Mouse (Mus musculus) lung, embryonic 16.5 days (tissue): ENCODE data around the gene Rogdi. TPM values are rescaled to one million over a fixed set of nuclear protein-coding genes. Genes with fewer than 3 reads are reported as not detected.

Experiments
- ATAC-seq: fragments of 200-750 bp; cut with Nextera tagmentation; 2 replicates; pipeline ENCODE4 v1.8.0; 2017; ENCODE audit warnings: low read depth, mild to moderate bottlenecking, moderate library complexity
- H3K27ac ChIP-seq: fragments of 300-500 bp; sonication (generic); 2 replicates; pipeline ENCODE4 v1.5.1; 2014; ENCODE audit warnings: mild to moderate bottlenecking, control low read depth, low read length
- H3K27me3 ChIP-seq: fragments of 300-500 bp; sonication (generic); 2 replicates; pipeline ENCODE4 v1.6.1; 2014; ENCODE audit warnings: low read depth, low read length, mixed read lengths; ENCODE audit not compliant: control insufficient read depth, insufficient read depth
- H3K36me3 ChIP-seq: fragments of 300-500 bp; sonication (generic); 2 replicates; pipeline ENCODE4 v1.6.1; 2014; ENCODE audit warnings: low read length; ENCODE audit not compliant: control insufficient read depth, insufficient read depth
- H3K4me1 ChIP-seq: fragments of 300-500 bp; sonication (generic); replicated peaks from 2 replicates; pipeline ENCODE4 v1.6.1; 2014; ENCODE audit warnings: low read length, mixed read lengths; ENCODE audit not compliant: control insufficient read depth, insufficient read depth
- H3K4me2 ChIP-seq: fragments of 300-500 bp; sonication (generic); 2 replicates; pipeline ENCODE4 v1.6.1; 2014; ENCODE audit warnings: low read depth, low read length, control low read depth
- H3K4me3 ChIP-seq: fragments of 300-500 bp; sonication (generic); 2 replicates; pipeline ENCODE4 v1.5.1; 2014; ENCODE audit warnings: mild to moderate bottlenecking, low read length, control low read depth
- H3K9ac ChIP-seq: fragments of 300-500 bp; sonication (generic); 2 replicates; pipeline ENCODE4 v1.6.1; 2014; ENCODE audit warnings: low read length, control low read depth
- H3K9me3 ChIP-seq: fragments of 300-500 bp; sonication (generic); 2 replicates; pipeline ENCODE4 v1.6.1; 2016; ENCODE audit warnings: low read length; ENCODE audit not compliant: control insufficient read depth
- WGBS: fragments of 180-500 bp; shearing (Covaris S2); extraction: QIAGEN DNeasy Blood & Tissue Kit; methylation state at CpG from one replicate; pipeline ENCODE4 v1.1.7; 2014; 5-methylcytosine and 5-hydroxymethylcytosine counted together
- polyA plus RNA-seq: library from polyadenylated mRNA; unstranded; fragments of >200 nt; fragmentation: Nextera tagmentation; extraction: Ambion mirVana; gene quantifications from 2 replicates; pipeline ENCODE4 v1.2.1, GENCODE M21; 2015

Gene Rogdi
- polyA plus RNA-seq, 1 experiment from 2014 or later, result 58.8 TPM

DNA sequence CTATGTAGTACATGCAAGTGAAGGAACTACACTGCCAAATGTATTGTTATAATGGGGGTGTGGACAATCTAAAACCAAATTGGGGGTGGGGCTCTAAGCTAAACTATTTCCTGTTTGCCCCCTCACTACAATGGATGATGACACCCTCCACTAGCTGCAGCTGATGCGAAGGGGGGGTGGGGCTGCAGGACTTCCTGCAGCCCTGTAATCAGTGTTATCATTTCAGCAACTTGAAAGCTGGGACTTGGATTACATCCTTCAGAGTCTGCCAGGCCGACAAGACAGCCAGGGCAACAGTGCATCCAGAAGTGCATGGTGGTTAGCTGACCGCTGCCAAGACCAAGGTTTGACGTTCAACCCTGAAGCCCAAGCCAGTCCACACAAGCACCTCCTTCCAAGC is 41.7 kb downstream of the Rogdi start:
- WGBS, result 52% methylated on average over 4 of the region's 4 CpGs
- Histone ChIP-seq H3K4me3 (no peak overlapping the region), H3K4me1 (0 out of 2 replicates have a peak, but pooled peaks cover 2% of the 10 kb centered on the region), H3K27me3 (no peaks in the 10 kb centered on the region), H3K9ac (no peak overlapping the region), H3K9me3 (no peaks in the 10 kb centered on the region), H3K36me3 (no peaks in the 10 kb centered on the region), H3K27ac (peak overlapping the region; percentile 55), H3K4me2 (no peak overlapping the region)
- ATAC-seq, result peak; percentile 68

DNA sequence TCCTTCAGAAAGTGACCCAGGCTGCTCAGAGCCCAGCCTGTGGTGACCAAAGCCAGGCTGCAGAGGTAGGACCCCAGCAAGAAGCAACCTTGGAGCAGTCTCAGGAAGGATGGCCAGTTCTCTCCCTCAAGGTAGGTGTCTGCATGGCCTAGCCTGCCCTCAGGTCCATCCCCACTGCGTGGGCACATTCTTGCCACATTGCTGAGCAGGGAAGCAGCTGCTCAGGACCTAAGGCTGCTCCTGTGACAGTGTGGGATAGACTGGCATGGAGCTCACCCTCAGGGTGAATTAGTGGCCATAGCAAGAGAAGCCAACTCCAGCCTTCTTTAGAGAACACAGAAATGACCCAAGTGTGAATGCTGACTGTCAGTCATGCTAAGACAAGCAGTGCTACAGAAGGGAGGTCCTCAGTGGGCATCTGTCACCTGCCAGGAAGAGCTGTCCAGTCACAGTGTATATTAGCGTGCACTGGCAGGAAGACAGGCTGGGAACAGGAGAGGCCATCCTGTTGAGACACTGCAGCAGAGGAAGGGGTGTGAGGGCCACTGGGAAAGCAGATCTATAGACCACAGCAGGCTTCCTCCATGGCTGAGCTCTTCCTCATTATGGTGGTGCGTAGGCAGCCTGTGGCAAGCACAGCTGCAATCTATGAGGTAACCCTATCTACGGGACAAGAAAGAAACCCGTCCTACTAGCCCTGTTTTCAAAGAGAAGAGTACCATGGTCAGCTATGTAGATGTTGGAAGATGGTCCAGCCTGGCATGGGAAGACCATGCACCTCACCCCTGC is 44.1 kb downstream of the Rogdi start:
- no peaks in the 10 kb centered on the region for H3K36me3 ChIP-seq
- H3K27me3 ChIP-seq, result no peaks in the 10 kb centered on the region
- no peak overlapping the region for H3K4me2 ChIP-seq
- H3K27ac ChIP-seq, result peak overlapping the region; percentile 7
- H3K4me1 ChIP-seq, result peaks cover 7% of the 10 kb centered on the region
- no peak overlapping the region for H3K9ac ChIP-seq
- WGBS, result 71% methylated on average over 5 of the region's 5 CpGs
- peak; percentile 18; the same call in 1 of the 2 replicates for ATAC-seq
- no peak overlapping the region for H3K4me3 ChIP-seq
- H3K9me3 ChIP-seq, result no peaks in the 10 kb centered on the region

DNA sequence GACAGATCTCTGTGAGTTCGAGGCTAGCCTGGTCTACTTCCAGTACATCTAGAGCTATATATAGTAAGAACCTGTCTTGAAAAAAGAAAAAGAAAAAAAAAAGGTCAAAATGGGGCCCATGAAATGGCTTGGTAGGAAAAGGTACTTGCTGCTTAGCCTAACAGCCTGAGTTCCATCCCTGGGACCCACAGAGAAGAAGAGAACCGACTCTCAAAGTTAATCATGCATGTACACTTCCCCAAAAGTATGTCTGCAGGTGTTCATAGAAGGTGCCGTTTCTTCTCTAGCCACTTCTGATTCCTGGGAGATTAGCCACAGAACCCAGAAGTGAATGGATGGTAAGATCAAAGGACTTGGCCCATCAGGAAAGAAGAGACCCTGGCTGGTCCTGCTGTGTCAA is 44.9 kb downstream of the Rogdi start:
- WGBS, result 72% methylated on average over 3 of the region's 3 CpGs
- ATAC-seq, result no peak

DNA sequence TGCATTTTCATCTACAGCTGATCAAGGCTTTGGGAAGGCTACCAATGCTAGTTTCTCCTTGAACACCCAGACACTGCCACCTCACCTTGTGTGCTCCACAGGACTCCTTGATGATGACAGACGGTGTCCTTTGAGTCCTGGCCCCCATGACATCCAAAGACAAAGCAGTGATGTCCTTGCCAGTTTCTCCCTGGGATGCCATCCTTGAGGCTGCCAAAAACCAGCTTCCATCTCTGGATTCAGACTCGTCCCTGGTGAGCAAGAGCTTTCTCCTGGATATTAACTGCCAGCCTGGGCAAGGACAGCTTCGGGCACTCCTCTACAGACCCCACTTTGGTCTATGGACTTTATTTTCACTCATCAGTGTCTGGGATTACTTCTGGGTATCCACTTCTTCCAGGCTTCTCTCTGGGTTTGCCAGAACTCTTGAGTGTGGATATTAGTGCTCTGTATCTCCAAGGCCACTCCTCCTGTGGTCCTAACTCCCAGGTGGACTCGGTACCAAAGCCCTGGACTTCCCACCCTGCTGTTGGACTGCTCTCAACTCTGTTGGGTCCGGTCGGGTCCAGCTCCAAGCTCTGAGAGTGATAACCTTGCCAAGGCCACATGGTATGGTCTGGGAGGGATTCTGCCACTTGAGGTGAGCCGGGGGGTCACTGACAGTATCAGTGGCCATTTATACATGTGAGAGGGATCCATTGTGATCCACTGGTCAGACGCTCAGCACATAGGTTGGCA is 47.8 kb downstream of the Rogdi start:
- Histone ChIP-seq H3K4me3 (no peak overlapping the region), H3K4me2 (no peak overlapping the region; the same call in 1 of the 2 replicates), H3K4me1 (peaks cover 12% of the 10 kb centered on the region), H3K36me3 (no peaks in the 10 kb centered on the region), H3K27me3 (no peaks in the 10 kb centered on the region), H3K27ac (no peak overlapping the region), H3K9ac (no peak overlapping the region), H3K9me3 (no peaks in the 10 kb centered on the region)
- ATAC-seq, result no peak
- 81% methylated on average over 8 of the region's 8 CpGs for WGBS

More for the DNA sequence above, 44.9 kb downstream of the Rogdi start:
- no peak overlapping the region for H3K4me3 ChIP-seq
- H3K9me3 ChIP-seq, result no peaks in the 10 kb centered on the region
- H3K4me2 ChIP-seq, result no peak overlapping the region
- H3K36me3 ChIP-seq, result no peaks in the 10 kb centered on the region
- no peak overlapping the region for H3K27ac ChIP-seq
- H3K27me3 ChIP-seq, result no peaks in the 10 kb centered on the region
- H3K4me1 ChIP-seq, result peaks cover 8% of the 10 kb centered on the region
- no peak overlapping the region for H3K9ac ChIP-seq

DNA sequence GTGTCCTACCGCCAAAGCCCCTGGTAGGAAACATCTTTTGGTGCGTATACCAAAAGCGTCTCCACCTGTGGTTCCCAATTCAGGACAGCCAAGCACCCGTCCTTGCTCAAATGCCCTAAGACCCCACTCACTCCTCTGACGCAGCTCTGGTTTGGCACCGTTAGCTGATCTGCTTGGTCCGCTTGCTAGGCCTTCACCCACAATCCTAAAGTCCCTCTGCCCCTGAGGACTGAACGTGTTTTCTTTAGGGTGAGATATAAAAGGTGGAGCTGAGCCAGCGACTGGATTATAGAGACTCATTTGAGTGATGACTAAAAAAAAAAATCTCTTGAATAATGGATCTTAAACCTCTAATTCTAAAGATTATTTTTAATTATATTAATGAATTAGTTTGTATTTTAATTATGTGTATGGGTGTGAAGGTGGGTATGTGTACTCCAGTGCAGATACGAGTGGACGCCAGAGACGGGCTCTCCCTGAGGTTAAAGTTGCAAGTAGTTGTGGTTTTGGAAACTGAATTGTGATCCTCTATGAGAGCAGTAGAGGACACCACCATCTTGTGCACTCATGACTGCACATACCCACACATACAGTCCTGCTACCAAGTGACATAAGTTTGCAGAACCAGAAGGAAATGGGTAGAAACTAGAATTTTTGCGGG is 48.5 kb downstream of the Rogdi start:
- Histone ChIP-seq H3K27ac (peak overlapping the region; percentile 84), H3K4me3 (peak overlapping the region; percentile 91), H3K9me3 (no peaks in the 10 kb centered on the region), H3K4me1 (peaks cover 12% of the 10 kb centered on the region), H3K36me3 (no peaks in the 10 kb centered on the region), H3K9ac (peak overlapping the region; percentile 84), H3K4me2 (peak overlapping the region; percentile 88), H3K27me3 (no peaks in the 10 kb centered on the region)
- WGBS, result 22% methylated on average over 13 of the region's 13 CpGs
- ATAC-seq, result peak; percentile 15

DNA sequence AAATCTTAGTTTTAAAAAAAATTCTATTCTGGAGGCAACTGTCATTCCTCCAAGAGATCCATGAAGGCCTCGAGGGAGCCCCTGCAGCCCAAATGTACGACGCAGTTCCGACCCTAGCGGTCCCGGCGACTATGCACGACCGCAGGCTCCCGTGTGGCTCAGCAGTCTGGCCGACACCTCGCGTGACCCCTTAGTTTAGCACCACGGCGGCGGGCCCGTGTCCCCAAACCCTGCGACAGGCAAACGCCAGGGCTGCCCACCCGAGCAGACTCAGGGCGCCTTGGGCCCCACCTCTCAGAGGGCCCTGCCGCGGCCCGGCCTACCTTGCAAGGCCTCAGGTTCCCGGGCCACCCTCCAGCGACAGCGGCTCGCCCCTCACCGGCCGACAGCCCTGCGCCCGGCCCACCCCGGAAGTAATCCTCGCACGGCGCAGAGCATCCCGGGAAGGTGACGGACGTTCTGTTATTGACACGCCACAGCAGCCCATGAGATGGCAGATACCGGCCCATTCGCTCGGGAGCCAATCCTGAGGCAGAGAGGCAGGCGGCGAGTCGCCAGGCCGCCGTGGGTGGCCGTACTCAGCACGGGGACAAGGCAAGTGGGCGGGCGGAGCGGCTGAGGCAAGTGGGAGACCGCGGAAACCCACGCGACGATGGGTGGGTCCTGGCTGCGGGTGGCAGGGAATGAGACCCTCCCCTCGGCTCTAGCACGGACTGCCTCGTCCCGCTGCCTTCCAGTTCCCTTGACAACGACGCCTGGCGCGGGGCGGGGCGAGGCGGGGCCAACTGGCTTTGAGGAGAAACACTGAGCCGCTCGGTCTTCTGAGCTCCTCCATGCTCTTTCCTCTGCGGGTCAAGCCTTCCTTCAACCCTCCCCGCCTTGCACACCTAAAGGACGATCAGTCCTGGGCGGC is 49.3 kb downstream of the Rogdi start, which contains the start of gene Anks3:
Gene Anks3 (minus strand): TSS at position 409 of the 913 bp plus-strand sequence.
- H3K27me3 ChIP-seq, result no peaks in the 10 kb centered on the region
- H3K27ac ChIP-seq, result peak within 1 kb of the TSS; percentile 84
- WGBS, result under 1% methylated on average over 66 of the region's 76 CpGs
- H3K4me3 ChIP-seq, result peak within 1 kb of the TSS; percentile 91
- H3K9ac ChIP-seq, result peak within 1 kb of the TSS; percentile 84
- H3K4me1 ChIP-seq, result peaks cover 12% of the 10 kb centered on the region
- peak; percentile 98 for ATAC-seq
- H3K4me2 ChIP-seq, result peak within 1 kb of the TSS; percentile 88
- H3K36me3 ChIP-seq, result no peaks in the 10 kb centered on the region
- H3K9me3 ChIP-seq, result no peaks in the 10 kb centered on the region

DNA sequence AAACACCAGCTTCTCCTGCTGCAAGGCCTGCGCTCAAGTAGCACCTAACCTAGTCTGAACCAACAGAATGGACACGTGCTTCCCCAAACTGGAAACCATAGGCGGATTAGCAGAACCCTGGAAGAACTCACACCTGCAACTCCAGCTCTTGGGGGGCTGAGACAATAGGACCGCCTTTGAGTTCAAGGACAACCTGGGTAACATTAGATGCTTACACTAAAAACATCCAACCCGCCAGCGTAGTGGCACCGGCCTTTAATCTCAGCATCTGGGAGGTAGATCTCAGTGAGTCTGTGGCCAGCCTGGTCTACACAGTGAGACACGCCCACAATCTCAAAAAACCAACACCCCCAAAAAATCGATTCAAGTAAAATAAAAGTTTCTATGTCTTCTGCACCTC is 50.0 kb downstream of the Rogdi start:
- H3K27ac ChIP-seq, result no peak overlapping the region; the same call in 1 of the 2 replicates
- peaks cover 12% of the 10 kb centered on the region for H3K4me1 ChIP-seq
- no peaks in the 10 kb centered on the region for H3K27me3 ChIP-seq
- H3K36me3 ChIP-seq, result no peaks in the 10 kb centered on the region
- 35% methylated on average over 9 of the region's 9 CpGs for WGBS
- peak overlapping the region; percentile 88 for H3K4me2 ChIP-seq
- peak overlapping the region; percentile 91 for H3K4me3 ChIP-seq
- H3K9me3 ChIP-seq, result no peaks in the 10 kb centered on the region
- ATAC-seq, result no peak
- peak overlapping the region; percentile 84 for H3K9ac ChIP-seq

DNA sequence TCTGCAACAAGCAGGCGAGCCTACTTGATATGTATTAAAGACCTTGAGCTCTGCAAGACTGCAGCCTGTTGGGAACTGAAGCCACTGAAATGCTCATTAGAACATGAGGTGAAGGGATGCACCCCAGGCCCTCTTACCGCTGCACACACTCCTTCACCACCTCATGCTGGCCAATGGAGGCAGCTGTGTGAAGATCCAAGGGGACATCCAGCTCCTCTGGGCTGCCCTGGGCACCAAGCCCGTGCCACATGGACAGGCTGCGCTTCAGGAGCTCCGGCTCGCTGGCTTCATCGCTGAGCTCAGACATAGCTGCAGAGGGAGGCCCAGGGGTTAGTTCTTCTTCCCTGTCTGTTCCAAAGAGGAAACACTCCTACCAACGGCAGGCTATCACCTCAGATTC is 53.1 kb downstream of the Rogdi start:
- Histone ChIP-seq H3K27ac (no peak overlapping the region), H3K9ac (no peak overlapping the region), H3K4me1 (peaks cover 11% of the 10 kb centered on the region), H3K27me3 (no peaks in the 10 kb centered on the region), H3K4me2 (no peak overlapping the region), H3K36me3 (peaks cover 5% of the 10 kb centered on the region; the same call in 1 of the 2 replicates), H3K9me3 (no peaks in the 10 kb centered on the region), H3K4me3 (no peak overlapping the region)
- 90% methylated on average over 8 of the region's 8 CpGs for WGBS
- no peak for ATAC-seq
